Mouse (Mus musculus): ENCODE measurements at regions not wholly inside any gene's neighbourhood (a gene's known extent, or its start where the extent isn't known, plus 50 kb on each side); places are given as distances from the start of the nearest gene placed in this dataset.
A peak's percentile ranks its signal among the peaks of the same experiment; 100 is the strongest.

DNA sequence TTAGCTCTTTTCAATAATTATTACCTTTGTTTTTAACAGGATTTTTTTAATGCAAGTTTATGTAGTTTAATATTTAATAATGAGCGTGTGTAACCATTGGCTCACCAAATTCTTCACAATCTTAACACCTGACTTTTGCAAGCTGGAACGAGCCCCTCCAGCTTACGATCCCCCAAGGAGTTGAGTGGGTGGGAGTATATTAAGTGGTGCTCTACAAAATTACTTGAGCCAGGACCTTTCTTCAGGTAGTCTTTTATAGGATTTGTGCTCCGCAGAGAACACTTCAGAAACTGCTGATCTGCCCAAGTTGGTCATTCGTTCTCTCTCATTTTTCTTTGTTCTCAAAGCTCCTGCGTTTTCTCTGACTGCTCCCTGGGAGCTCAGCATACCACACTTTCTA, 144.5 kb upstream of the Tab2 start:
- no peak for ATAC-seq (ENCODE audit: insufficient number of reproducible peaks, low FRiP score, low TSS enrichment, low read depth)

DNA sequence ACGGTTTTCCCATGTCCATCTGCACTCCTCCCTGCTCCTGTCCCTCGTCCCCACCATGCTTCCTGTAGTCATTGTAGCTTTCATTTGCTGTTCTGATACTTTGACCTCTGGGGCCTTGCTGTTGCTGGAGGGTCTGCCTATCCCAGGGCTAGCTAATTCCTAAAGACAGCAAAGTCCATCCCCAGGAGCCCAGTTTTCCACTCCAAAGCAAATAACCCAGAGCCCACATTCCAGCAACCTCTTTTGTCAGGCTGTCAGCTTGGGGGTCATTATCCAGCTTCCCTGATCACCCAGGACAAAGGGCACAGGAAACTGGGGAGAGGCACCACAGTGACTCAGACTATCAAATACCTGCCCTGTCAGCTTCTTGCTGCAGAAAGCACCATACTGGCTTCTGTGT, 139.9 kb upstream of the Tab2 start:
- Histone ChIP-seq H3K4me1 (peaks cover 16% of the 10 kb centered on the region), H3K36me3 (no peaks in the 10 kb centered on the region), H3K4me2 (no peak overlapping the region), H3K4me3 (no peak overlapping the region), H3K27me3 (no peaks in the 10 kb centered on the region), H3K9me3 (no peaks in the 10 kb centered on the region), H3K27ac (no peak overlapping the region), H3K9ac (no peak overlapping the region)
- whole genome bisulfite sequencing, result 48% methylated on average over 2 of the region's 2 CpGs
- ATAC-seq (ENCODE audit: insufficient number of reproducible peaks, low FRiP score, low TSS enrichment, low read depth), result no peak

More for the DNA sequence above, 144.5 kb upstream of the Tab2 start:
- H3K9me3 ChIP-seq, result no peaks in the 10 kb centered on the region
- 0 out of 2 replicates have a peak, but pooled peaks cover 5% of the 10 kb centered on the region for H3K4me1 ChIP-seq
- H3K4me2 ChIP-seq, result no peak overlapping the region
- H3K36me3 ChIP-seq, result no peaks in the 10 kb centered on the region
- 39% methylated on average over 6 of the region's 6 CpGs for WGBS
- no peak overlapping the region for H3K9ac ChIP-seq
- H3K4me3 ChIP-seq, result no peak overlapping the region
- H3K27me3 ChIP-seq, result no peaks in the 10 kb centered on the region
- H3K27ac ChIP-seq, result no peak overlapping the region

DNA sequence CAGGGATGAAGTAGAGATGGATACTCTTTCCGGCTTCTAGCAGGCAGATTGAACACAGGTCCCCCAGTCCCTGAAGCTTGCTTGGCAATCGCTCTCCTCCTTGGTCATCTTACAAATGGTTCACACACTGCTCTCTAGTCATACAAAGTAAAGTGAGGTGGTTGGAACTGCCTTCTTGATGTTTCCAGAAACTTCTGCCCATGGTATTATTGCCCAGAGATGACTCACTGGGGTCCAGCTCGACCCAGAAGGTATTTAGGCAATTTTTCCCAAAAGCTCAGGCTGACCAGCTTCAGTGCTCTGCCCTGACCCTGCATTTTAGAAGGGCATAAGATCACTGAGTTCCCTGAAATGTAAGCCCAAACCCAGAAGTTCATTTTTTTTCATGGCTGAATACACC, 139.2 kb upstream of the Tab2 start:
- WGBS, result 79% methylated on average over 3 of the region's 3 CpGs
- H3K9me3 ChIP-seq, result no peaks in the 10 kb centered on the region
- H3K4me3 ChIP-seq, result no peak overlapping the region
- no peak overlapping the region for H3K9ac ChIP-seq
- no peaks in the 10 kb centered on the region for H3K36me3 ChIP-seq
- no peak overlapping the region for H3K4me2 ChIP-seq
- H3K4me1 ChIP-seq, result peaks cover 11% of the 10 kb centered on the region
- no peaks in the 10 kb centered on the region for H3K27me3 ChIP-seq
- no peak for ATAC-seq (ENCODE audit: insufficient number of reproducible peaks, low FRiP score, low TSS enrichment, low read depth)
- no peak overlapping the region for H3K27ac ChIP-seq

DNA sequence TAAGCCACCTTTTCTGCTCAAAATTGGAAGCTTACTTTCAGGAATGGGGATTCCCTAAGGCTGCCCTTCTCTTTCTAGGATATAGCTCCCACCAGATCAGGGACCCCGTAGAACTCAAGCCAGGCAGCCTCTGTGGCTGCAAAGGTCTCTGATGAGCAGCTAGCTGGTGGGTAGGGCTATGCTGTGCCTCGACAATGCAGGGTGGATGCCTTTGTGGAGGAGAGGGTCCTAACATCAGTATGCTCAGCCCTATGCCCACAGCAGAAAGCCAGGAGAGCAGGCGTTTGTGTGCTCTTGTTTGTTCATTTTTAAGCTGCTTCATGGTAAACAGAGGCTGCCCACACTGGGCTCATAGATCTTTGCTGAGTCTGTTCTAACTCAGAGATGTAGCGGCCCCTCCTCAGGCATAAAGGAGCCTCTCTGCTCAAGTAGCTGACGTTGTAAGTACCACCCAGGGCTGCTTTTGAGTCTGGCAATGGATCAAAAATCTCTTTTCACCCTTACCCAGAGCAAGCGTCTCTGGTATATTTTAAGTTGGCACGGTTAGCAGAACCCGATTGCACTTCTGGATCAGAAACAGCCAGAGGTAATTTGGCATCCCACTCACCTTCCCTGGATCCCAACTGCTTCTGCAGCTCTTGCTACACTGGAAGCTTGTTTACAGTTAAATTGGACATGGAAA, 136.0 kb upstream of the Tab2 start:
- H3K27me3 ChIP-seq, result no peaks in the 10 kb centered on the region
- no peaks in the 10 kb centered on the region for H3K36me3 ChIP-seq
- H3K4me2 ChIP-seq, result no peak overlapping the region
- H3K27ac ChIP-seq, result peak overlapping the region; percentile 80
- 43% methylated on average over 8 of the region's 8 CpGs for WGBS
- H3K4me1 ChIP-seq, result peaks cover 11% of the 10 kb centered on the region
- H3K9me3 ChIP-seq, result no peaks in the 10 kb centered on the region
- peak; percentile 55; the same call in 1 of the 2 replicates for ATAC-seq (ENCODE audit: insufficient number of reproducible peaks, low FRiP score, low TSS enrichment, low read depth)
- no peak overlapping the region for H3K9ac ChIP-seq
- H3K4me3 ChIP-seq, result no peak overlapping the region

GRCm38 (mm10) chr10:8089296-8089695, 133.3 kb upstream of the Tab2 start:
- Histone ChIP-seq H3K27me3 (no peaks in the 10 kb centered on the region), H3K36me3 (no peaks in the 10 kb centered on the region), H3K9ac (no peak overlapping the region), H3K27ac (no peak overlapping the region), H3K4me2 (no peak overlapping the region), H3K4me3 (no peak overlapping the region), H3K4me1 (peaks cover 11% of the 10 kb centered on the region), H3K9me3 (no peaks in the 10 kb centered on the region)
- no peak for ATAC-seq (ENCODE audit: insufficient number of reproducible peaks, low FRiP score, low TSS enrichment, low read depth)
- 61% methylated on average over 9 of the region's 9 CpGs for WGBS

GRCm38 (mm10) chr10:8088737-8089136, 132.7 kb upstream of the Tab2 start:
- 89% methylated on average over 3 of the region's 3 CpGs for WGBS
- Histone ChIP-seq H3K4me2 (no peak overlapping the region), H3K27me3 (no peaks in the 10 kb centered on the region), H3K27ac (no peak overlapping the region), H3K4me3 (no peak overlapping the region), H3K9ac (no peak overlapping the region), H3K4me1 (peaks cover 11% of the 10 kb centered on the region), H3K36me3 (no peaks in the 10 kb centered on the region), H3K9me3 (no peaks in the 10 kb centered on the region)
- ATAC-seq (ENCODE audit: insufficient number of reproducible peaks, low FRiP score, low TSS enrichment, low read depth), result no peak

- WGBS, result 87% methylated on average over 3 of the region's 3 CpGs
- H3K27me3 ChIP-seq, result no peaks in the 10 kb centered on the region
- no peak for ATAC-seq (ENCODE audit: insufficient number of reproducible peaks, low FRiP score, low TSS enrichment, low read depth)
- H3K9me3 ChIP-seq, result no peaks in the 10 kb centered on the region
- no peak overlapping the region for H3K4me3 ChIP-seq
- no peaks in the 10 kb centered on the region for H3K36me3 ChIP-seq
- peaks cover 11% of the 10 kb centered on the region for H3K4me1 ChIP-seq
- H3K27ac ChIP-seq, result no peak overlapping the region
- H3K9ac ChIP-seq, result no peak overlapping the region
- H3K4me2 ChIP-seq, result no peak overlapping the region
These were observed 132.3 kb upstream of the Tab2 start for GRCm38 (mm10) chr10:8088321-8088720.

DNA sequence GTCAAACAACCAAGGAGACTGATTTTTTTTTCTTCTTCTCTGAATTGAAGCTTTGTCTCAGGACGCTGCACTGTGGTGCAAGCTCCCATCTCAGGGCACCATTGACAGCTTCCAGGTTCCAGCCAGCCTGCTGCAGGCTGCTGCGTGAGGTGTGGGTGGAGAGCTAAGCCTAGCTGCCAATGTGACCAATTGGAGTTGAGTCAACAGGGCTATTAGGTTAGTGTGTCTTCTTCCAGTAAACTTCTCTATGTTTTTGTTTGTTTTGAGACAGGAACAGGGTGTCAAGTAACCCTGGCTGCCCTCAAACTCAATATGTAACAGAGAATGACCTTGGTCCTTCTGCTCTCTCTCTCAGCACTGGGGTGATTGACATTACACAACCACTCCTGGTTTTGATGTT, 131.1 kb upstream of the Tab2 start:
- no peak for ATAC-seq (ENCODE audit: insufficient number of reproducible peaks, low FRiP score, low TSS enrichment, low read depth)
- 40% methylated on average over 2 of the region's 2 CpGs for WGBS

DNA sequence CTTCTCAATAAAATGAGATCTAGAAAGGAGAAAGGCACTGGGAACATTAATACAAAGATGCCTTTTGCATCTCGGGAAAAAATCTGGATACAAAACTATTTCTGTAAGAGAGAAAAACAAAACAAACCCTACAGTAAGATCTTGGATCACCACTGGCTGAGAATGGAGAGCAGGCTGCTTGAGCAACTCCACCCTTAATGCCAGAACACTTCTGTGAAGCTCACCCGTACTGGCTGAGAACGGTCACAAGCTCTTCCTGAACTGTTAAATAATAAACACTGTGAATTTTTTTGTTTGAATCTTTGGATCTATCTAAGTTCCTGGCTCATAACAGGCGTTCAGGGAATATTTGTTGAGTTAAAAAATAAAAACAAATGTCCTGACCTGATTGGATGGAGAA, 130.4 kb upstream of the Tab2 start:
- Histone ChIP-seq H3K36me3 (no peaks in the 10 kb centered on the region), H3K4me1 (peaks cover 3% of the 10 kb centered on the region; the same call in 1 of the 2 replicates), H3K9ac (no peak overlapping the region), H3K27me3 (no peaks in the 10 kb centered on the region), H3K4me2 (no peak overlapping the region), H3K27ac (no peak overlapping the region), H3K9me3 (no peaks in the 10 kb centered on the region), H3K4me3 (no peak overlapping the region)
- 67% methylated on average over 4 of the region's 4 CpGs for WGBS
- no peak for ATAC-seq (ENCODE audit: insufficient number of reproducible peaks, low FRiP score, low TSS enrichment, low read depth)

More for the DNA sequence above, 131.1 kb upstream of the Tab2 start:
- H3K4me1 ChIP-seq, result peaks cover 9% of the 10 kb centered on the region
- H3K4me3 ChIP-seq, result no peak overlapping the region
- no peak overlapping the region for H3K27ac ChIP-seq
- no peak overlapping the region for H3K9ac ChIP-seq
- H3K36me3 ChIP-seq, result no peaks in the 10 kb centered on the region
- H3K9me3 ChIP-seq, result no peaks in the 10 kb centered on the region
- H3K4me2 ChIP-seq, result no peak overlapping the region
- no peaks in the 10 kb centered on the region for H3K27me3 ChIP-seq

DNA sequence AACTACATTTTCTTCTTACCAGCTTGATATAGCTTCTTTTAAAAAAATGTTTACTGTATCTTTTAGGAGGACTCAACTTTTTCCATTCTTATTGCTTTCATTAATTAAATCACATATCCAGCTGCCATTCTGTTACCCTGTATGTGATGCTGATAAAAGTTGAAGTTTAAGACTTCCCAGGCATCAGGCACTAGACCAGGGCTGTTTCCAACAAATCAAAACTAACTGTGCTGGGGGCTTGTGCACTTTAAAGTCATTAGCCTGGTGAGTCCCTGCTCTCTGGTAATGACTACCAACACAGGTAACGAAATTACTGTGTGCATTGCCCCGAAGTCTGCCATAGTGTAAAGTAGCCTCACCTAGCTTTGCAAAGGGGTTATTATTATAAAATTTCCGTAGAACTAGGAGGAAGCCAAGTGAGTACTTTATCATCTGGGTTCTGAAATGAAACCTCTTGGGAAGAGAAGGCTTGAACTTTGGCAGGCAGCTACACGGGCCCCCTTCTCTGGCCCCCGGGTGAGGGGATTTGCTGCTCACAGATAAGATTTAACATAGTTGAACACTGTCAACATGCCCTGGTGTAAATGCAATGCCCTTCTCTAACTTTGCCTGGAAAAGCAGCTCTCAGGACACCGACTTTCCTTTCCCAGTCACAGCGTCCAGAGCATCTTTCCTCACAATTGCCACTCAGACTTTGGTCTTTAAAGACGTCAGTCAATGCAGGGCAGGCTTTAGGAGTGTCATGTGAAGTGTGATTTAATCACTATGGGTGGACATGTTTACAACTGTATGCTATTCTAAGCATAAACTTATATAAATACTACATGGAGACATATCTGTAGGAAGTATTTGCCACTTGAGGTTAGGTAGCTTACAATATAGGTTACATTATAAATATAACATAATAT, 122.1 kb upstream of the Tab2 start:
- H3K4me2 ChIP-seq, result no peak overlapping the region
- 54% methylated on average over 8 of the region's 8 CpGs for WGBS
- no peak overlapping the region for H3K27ac ChIP-seq
- no peak overlapping the region for H3K9ac ChIP-seq
- no peaks in the 10 kb centered on the region for H3K4me1 ChIP-seq
- no peaks in the 10 kb centered on the region for H3K36me3 ChIP-seq
- no peak for ATAC-seq (ENCODE audit: insufficient number of reproducible peaks, low FRiP score, low TSS enrichment, low read depth)
- no peaks in the 10 kb centered on the region for H3K9me3 ChIP-seq
- H3K4me3 ChIP-seq, result no peak overlapping the region
- no peaks in the 10 kb centered on the region for H3K27me3 ChIP-seq

DNA sequence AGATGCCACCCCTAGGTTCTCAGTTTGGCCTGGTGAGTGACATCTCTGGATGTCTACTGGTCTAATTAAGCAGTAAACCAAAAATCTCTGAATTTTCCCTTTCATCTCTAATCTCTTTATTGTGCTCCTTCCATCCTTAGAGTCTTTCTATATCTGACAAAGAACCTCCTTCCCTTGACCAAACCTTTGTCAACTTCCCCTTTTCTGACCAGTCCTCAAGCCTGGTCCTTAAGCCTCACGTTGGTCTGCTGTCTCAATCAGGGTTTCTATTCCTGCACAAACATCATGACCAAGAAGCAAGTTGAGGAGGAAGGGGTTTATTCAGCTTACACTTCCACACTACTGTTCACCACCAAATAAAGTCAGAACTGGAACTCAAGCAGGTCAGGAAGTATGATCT, 116.4 kb upstream of the Tab2 start:
- Histone ChIP-seq H3K27ac (no peak overlapping the region), H3K27me3 (no peaks in the 10 kb centered on the region), H3K9me3 (no peaks in the 10 kb centered on the region), H3K36me3 (no peaks in the 10 kb centered on the region), H3K4me1 (no peaks in the 10 kb centered on the region), H3K4me2 (no peak overlapping the region), H3K9ac (no peak overlapping the region), H3K4me3 (no peak overlapping the region)
- ATAC-seq (ENCODE audit: insufficient number of reproducible peaks, low FRiP score, low TSS enrichment, low read depth), result no peak
- 78% methylated on average over 1 of the region's 1 CpGs for WGBS

DNA sequence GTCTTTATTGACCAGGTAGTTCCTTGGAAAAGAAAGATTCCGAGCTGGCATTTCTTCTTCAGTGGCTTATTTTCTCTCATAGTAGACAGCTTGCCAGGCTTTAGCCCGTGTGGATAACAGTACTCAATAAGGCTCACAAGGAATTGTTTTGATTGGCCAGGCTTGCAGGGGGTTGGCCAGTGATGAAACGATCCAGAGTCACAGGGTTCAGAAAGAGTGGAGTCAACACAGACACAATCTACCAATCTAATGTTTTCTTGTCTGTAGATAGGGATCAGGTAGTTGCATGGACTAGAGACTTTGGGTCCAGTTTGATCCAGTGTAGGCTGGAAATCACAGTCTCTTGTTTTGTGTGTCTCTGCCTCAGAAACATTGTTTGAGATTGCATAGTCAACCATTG, 115.8 kb upstream of the Tab2 start:
- no peaks in the 10 kb centered on the region for H3K9me3 ChIP-seq
- no peak for ATAC-seq (ENCODE audit: insufficient number of reproducible peaks, low FRiP score, low TSS enrichment, low read depth)
- no peak overlapping the region for H3K4me3 ChIP-seq
- H3K27me3 ChIP-seq, result no peaks in the 10 kb centered on the region
- H3K4me1 ChIP-seq, result no peaks in the 10 kb centered on the region
- no peaks in the 10 kb centered on the region for H3K36me3 ChIP-seq
- H3K9ac ChIP-seq, result no peak overlapping the region
- no peak overlapping the region for H3K4me2 ChIP-seq
- WGBS, result 64% methylated on average over 3 of the region's 3 CpGs
- no peak overlapping the region for H3K27ac ChIP-seq
